Mouse (Mus musculus): ENCODE data around the gene Hint1.
"Not testable (repeated sequence)": the region's sequence is repeated elsewhere in the genome, so short reads cannot be mapped to it uniquely, and the experiment has no call there.

Gene Hint1

DNA sequence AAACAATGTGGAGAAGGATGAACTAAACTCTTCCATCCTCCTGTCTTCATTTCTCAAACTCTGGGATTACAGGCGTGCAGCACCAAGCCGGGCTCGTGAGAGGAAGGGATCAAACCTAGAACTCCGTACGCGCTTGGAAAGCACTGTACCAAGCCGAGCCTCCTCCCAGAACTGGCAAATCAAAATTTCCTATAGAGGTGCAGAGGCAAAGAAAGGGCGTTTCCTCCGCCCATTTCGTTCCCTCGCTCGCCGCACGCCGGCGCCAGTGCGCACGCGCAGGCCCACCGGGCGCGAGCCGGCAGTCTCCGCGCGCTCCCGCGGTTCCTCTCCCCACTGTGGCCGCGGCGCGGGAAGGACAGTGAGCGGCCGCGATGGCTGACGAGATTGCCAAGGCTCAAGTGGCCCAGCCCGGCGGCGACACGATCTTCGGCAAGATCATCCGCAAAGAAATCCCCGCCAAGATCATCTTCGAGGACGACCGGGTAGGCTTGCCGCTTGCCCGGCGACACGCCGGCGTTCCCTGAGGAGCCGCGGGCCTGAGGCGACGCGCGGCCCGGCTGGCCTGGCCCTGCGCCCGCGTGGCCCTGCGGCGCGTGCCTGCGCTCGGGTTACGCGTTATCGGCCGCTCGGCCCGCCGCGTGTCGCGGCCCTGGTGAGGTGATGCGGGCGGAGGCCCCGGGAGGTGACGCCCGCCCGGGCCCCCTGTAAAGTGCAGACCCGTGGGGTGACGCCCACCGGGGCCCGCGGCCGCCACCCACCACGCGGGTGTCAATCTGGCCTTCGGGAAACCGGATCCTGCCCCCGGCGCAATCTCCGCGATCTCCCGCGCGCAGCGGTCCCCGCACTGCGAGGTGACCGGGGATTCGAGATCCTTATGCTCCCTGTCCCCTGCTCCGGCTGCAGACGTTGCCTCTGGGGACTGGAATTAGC, at the start of gene Hint1:
TSS of gene Hint1 (plus strand) at position 265 of the 930 bp plus-strand sequence.
- peak; percentile 86 to 88 for DNase-seq (ENCODE audit: low spot score in 2 of 2)

DNA sequence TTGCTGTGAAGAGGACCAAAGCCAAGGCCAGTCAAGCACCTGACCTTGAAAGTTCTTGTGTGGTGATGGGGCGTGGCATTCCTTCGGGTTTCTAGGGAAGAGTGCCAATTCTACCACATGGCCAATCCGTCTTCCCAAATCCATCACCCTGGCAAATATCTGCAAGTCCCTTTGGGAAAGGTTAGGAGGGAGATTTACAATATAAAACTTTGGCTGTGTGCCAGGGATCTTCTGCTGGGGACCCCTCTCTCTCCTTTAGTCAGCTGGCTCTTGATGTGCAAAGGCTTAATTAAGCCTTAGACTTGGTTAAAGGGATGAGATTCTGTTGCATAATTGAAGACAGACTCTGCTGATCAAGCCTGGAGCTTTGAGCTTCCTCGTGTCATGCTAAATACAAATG, 48.7 kb upstream of the Hint1 start:
- no peak for DNase-seq (ENCODE audit: low spot score in 2 of 2)

DNA sequence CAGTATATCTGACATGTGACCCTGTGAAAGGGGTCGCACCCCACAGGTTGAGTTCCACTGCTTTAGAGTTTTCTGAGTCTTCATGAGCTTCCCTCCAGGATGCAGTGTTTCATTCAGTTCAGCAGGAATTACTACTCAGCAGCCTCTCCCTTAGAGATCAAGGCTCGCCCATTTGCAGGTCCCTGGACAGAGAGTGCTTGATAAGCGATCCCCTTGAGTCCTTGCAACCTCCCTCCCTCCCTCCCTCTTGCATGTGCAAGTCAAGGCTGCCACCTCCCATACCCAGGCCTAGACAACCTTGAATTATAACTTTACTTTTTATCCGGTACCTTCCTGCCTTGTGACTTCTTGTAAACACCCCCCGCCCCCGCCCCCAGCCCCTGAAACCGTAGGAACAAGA, 46.7 kb upstream of the Hint1 start:
- DNase-seq (ENCODE audit: low spot score in 2 of 2), result no peak

DNA sequence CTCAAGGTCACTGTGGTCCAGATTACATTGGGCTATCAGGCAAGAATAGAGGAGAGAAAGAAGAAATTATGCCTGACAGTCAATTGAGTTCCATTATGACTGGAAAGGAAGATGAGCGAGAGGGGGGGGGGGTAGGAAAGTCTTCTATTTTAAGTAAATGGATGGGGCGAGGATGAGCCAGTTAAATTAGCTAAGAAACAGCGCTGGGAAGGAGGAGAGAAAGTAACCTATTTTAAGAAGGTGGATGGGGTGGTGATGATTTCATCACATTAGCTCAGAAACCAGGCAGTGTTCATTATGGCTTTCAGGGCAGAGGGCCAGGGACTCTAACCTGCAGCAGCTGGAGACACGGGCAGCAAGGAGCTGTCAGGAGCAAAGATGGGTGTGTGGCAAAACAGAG, 42.7 kb upstream of the Hint1 start:
- no peak for DNase-seq (ENCODE audit: low spot score in 2 of 2)

DNA sequence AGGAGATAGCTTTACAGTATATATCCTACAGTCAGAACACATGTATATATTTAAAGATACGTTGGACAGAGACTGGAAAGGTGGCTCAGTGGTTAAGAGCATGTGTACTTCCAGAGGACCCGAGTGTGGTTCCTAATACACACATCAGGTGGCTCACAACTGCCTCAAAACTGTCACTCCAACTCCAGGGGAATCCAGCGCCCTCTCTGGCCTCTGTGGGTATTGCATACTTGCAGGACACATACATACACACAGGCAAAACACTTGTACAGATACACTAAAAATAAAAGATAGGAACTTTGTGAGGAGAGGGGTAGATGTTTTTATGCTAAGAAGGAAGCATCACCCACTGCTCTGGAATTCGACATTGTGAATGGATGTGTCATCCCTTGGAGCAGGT, 40.4 kb upstream of the Hint1 start:
- DNase-seq (ENCODE audit: low spot score in 2 of 2), result no peak

DNA sequence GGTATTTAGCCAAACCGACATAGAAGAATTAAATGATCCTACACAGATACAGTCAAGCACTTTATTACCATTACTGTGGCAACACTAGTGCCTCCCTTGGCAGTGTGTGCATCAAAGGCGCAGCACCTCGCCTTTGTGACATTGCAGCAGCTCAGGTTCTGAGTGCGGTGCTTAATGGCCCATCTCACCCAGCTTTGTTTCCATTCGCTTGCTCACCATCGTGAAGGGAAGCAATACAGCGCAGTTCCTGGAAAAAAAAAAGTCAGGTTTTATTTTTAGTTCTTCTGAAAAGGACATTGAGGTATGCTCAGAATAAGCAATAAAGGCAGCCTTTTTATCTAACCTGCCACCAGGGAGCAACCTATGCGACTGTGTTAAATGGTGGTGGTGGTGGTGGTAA, 39.4 kb upstream of the Hint1 start:
- no peak for DNase-seq (ENCODE audit: low spot score in 2 of 2)

DNA sequence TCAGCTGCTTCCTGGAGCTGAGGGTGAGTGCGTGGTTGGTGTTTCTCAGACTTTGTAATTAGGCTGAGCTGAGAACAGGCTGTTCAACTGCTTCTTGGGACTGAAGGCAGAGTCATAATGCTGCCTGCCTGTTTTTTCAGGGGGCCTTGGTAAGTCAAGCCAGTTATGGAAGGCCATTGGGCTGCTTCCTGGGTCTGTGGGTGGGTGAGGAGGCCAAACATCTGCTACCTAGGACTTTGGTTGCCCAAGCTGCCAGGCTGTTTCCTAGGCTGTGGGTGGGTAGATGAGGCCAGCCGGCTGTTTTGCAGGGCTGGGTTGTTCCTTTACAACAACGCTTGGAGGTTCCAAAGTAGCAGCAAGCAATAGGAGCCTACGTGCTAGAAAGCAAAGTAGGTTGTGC, 32.4 kb upstream of the Hint1 start:
- DNase-seq (ENCODE audit: low spot score in 2 of 2), result peak; percentile 80 to 93

DNA sequence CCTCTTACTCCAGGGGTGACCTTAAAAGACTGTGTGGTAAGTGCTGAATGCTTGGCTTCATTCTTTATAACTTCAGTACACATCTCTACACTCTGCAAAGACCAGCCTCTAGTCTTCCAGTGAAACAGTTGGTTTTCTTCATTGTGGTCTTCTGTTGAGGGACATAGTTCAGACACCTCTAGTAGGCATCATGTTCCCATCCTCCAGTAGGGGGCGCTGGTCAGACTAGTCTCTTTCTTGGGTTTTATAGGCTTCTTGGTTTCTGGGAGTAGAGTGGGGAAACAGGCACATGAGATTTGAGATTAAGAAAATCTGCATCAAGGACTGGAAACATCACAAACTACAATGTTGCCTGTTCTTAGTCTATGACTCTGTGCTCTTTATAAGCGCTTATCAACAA, 31.6 kb upstream of the Hint1 start:
- DNase-seq (ENCODE audit: low spot score in 2 of 2), result no peak

DNA sequence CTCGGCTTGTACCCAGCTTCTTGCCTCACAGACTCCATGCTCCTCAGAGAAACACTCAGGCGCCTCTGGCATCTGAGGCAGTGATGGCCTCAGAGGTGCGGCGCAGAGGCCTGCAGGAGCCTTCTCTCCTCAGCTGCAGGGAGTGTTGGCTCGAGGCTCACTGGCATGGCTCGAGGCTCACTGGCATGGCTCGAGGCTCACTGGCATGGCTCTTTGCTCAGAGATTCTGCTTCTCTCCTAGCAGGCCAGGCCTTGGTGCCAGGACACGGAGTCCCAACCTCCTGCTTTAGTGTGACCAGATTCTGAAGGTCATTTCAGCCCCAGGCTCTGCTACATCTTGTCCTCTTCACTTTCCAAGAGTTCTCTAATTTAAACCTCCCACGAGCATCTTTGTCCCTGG, 30.1 kb upstream of the Hint1 start:
- DNase-seq (ENCODE audit: low spot score in 2 of 2), result no peak

DNA sequence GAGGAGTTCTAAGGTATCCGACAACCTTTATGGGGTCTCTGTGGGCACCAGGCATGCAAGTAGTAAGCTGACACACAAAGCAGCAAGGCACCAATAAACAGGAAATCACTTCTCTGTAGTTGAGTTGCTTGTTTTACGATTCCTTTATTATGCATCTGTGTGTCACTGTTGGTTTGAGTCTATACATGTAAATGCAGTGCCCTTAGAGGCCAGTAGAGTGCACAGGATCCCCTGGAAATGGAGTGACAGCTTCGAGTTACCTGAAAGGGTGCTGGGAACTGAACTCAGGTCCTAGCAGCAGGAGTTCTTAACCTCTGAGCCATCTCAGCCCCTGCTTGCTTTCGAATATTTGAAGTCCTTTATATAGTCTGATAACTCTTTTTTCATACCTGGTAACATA, 26.5 kb upstream of the Hint1 start:
- no peak for DNase-seq (ENCODE audit: low spot score in 2 of 2)

DNA sequence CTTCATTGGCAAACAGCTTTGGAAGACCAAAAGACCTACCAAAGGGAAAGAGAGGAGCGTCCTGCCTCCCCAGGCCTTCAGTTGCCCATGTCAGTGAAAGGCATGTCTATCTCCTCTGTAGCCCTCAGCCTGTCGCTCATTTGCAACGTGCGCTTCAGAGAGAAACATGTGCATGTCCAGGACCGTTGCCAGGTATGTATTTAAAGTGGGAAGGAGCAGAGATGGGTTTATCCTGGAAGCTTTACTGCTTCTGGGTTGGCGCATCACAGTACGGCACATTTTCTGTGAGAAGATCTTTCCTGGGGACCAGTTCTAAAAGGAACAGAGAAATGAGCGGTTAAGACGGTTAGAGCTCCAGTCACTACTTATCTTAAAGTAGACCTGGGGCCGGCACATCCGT, 25.3 kb upstream of the Hint1 start:
- DNase-seq (ENCODE audit: low spot score in 2 of 2), result no peak

DNA sequence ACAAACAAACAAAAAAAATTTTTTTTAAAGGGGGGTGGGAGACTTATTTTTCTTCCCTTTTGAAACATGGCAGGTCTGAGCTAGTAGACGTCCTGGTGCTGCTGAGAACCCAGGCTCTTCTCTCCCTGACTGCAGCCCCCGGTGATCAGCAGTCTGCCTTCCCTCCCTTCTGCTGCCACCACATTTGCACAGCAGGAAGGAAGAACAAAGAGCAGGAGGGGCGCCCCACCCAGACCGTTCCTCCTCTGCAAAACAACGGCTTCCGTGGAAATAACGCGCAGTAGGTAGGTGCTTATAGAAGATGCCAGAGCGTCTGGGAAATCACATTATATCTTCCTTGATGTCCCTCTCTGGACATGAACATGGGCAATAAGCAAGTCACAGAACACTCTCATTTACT, 21.8 kb upstream of the Hint1 start:
- no peak for DNase-seq (ENCODE audit: low spot score in 2 of 2)

DNA sequence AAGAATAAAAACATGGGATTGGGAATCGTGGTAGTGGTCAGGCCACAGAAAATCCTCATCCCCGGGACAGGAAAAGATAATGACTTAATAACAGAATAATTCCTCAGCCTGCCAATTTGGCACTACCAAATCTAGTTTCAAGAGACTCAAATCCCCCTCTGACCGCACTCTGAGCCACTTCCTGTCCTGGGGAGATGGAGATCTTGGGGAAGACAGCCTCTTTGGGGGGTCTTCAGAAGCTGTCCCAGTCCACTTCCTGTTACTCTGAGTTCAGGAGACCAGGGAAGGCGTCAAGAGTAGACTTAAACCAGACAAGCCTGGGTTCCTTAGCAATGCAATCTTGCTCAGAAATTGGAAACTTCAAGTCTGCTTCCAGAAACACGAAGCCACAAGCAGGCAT, 21.2 kb upstream of the Hint1 start:
- DNase-seq (ENCODE audit: low spot score in 2 of 2), result no peak

DNA sequence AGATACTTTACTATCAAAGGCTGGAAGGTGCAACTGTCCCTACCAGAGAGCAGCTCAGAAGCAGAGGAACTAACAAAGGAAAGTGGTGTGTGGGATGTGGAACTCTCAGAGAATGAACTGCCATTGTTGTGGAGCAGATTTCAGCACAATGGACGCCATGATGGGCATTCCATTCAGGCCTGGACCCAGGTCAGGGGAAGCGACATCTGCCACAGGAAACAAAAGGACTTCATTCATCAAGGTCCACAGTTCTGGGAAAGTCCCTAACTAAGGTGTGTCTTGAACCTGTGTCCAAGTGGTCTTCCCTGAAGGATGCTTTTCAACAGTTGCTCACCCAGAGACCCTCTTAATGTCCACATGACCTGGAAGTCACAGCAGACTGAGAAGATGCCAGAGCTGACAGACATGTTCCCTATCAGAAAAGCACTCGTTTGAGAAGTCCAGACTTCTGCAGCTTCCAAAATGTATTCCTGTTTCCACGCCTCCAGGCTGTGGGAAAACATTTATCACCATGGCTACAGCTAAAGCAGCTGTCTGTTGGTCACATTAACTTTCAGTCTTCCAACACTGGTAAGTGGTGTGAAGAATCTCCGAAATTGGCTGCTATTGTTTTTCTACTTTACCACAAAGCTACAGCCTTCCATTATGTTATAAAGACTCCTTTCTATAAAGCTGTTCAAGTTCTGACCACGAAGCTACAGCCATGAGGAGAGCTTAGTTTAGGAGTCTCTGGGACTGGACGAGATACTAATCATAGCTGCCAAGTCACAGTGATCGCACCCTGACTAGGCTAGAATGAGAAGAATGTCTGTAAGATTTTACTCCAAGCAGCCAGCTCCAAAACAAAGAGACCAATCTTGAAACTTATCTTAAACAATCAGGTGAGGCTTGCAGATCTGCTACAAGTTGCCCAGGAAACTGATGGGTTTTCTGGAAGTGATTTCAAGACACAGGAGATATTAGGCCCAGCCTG, 20.4 kb upstream of the Hint1 start:
- no peak for DNase-seq (ENCODE audit: low spot score in 2 of 2)

DNA sequence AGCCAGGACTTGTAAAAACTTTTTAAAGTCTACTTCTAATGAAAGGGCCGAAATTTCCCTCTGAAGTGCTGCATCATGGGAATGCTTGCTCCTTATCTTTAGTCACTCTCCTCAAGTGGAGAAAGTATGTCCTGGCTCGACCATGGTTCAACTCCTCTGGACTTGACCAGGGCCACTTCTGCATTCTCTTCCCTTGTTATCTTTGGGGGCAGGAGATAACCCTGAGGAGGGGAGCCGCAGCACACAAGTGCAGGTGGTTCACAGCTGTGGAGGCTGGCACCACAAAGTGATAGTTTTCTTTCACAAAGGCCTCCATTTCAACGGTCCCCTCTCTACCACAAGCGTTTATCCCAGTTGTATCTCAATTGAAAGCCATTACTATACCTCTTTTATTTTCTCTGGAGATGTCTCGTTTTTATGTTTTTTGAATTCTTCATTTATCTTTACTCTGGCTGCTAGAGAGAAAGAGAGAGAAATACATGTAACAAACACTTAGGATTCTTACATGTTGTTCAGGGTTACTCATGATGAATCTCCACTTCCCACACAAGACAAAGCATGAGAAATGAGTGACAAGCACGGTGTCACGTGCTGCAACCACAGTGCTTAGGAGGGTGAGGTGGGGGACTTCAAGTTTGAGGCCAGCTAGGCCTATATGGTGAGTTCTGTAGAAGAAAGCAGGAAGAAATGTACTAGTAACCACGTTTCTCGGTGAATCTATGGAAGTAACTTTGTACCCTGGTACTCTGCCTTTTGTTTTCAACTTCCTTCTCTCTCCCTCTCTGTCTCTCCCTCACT, 16.0 kb upstream of the Hint1 start:
- DNase-seq (ENCODE audit: low spot score in 2 of 2), result no peak

DNA sequence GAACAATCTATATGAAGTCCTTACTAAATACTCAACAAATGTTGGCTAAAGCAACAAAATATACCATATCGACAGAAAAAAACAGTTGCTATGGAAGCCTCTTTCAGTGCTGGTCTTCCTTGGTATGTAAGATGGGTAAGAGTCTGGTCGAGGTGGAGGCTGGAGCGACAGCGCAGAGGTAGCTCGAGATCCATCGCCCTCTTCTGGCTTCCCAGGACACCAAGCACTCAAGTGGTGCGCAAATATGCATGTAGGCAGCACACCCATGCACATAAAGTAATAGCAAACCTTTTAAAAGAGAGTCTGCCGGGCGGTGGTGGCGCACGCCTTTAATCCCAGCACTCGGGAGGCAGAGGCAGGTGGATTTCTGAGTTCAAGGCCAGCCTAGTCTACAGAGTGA, 14.5 kb upstream of the Hint1 start:
- DNase-seq (ENCODE audit: low spot score in 2 of 2), result no peak

DNA sequence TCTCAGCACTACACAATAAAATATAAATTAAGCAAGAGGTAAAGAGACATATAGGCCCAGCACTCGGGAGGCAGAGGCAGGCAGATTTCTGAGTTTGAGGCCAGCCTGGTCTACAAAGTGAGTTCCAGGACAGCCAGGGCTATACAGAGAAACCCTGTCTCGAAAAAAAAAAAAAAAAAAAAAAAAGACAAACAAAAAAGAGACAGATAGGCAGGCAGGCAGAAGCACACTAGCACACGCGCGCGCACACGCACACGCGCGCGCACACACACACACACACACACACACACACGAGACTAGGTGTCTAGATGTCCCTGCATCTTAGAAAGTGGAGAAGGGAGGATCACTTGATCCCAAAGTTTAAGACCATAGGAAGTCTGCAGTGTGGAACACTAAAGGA, 7.3 kb upstream of the Hint1 start:
- not testable (repeated sequence) for DNase-seq (ENCODE audit: low spot score in 2 of 2)

DNA sequence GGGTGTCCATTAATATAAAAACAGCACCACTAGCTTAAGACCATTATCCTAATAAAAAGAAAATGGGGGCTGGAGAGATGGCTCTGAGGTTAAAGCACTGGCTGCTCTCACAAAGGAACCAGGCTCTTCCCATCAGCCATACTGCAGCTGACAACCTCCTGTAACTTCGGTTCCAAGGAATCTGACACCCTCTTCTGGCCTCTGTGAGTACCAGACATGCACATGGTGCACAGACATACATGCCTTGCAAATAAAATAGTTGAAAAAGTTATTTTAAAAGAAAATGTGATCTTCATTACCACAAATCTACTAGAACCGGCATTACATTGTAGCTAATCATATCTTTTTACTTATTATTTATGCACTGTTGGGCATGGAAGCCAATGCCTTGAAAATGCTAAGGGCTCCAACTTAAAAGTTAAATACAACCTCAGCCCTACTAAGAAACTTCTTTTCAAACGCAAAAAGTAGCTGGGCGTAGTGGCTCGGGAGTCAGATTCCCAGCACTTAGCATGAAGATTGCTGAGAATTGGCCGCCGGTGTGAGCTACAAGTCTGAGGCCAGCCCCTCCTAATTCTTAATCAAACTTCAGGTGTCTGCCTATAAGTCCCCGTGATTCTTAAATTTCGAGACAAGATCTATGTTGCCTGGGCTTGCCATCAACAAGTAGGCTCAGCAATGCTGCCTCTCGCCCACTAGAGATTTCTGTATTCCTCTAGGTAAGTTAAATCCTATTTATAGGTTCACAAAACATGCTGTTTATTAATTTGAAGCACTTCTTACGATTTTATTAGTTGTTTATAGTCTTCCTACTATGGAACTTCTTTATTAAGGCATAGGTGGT, 6.6 kb upstream of the Hint1 start:
- DNase-seq (ENCODE audit: low spot score in 2 of 2), result no peak

DNA sequence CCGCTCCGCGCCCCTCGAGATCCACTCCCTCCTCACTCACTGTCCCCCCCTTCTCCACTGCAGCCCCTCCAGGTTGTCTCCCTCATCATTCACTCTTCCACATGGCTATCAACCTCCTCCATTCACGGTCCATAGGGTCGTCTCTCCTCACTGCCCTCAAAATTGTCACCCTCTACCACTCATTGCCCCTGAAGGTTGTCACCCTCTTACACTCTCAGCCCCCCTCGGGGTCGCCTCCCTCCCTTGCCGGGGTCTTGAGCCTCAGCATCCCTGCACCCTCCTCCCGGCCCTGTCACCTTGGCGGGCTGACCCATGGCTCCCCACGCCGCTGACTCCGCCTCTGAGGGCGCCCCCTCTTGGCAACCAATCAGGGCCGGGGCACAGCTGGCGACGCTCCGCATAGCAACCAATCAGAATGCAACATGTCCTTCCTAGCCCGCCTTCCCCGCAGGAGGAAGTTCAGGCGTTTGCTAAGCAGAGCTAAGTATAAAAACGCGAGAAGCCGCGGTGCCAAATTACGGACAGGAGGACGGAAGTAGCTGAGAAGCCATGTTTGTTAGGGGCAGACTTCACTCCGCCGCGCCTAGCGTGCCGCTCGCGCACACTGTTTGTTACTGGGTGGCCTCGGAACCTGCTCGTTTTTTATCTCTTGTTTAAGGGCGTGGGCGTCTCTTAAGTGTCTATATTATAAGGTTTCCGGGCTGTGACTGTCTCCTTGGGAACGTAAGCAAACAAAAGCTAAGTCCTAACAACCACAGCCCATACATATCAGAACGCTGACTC, 5.7 kb upstream of the Hint1 start, which contains the start of gene Lyrm7:
TSS of gene Lyrm7 (minus strand) at position 661 of the 783 bp plus-strand sequence.
- DNase-seq (ENCODE audit: low spot score in 2 of 2), result peak; percentile 94 to 97

All from right cerebral cortex, postnatal 36 days (tissue).